In genomic region chr6:47781091-47781968, GRCm38 (mm10) we compare ENCODE assay signal across 8 mouse cellular contexts. TPM values are rescaled to one million over a fixed set of nuclear protein-coding genes. Genes with fewer than 3 reads are reported as not detected.
DNase-seq lines count a peak whose midpoint lies in the region; ATAC-seq and TF ChIP-seq lines count a peak whose summit lies in the region.

No protein-coding gene starts in this region.

- no peaks in the 10 kb centered on the region for H3K36me3 ChIP-seq in lung, embryonic 14.5 days (ENCODE audit: insufficient read depth)
- no peaks in the 10 kb centered on the region for H3K36me3 ChIP-seq in neural tube, embryonic 15.5 days

- H3K9ac ChIP-seq in lung, embryonic 14.5 days: peak overlapping the region; percentile 52
- peak overlapping the region; percentile 51 for H3K9ac ChIP-seq in neural tube, embryonic 15.5 days (replicated peaks)

- under 1% methylated on average over 21 of the region's 21 CpGs for WGBS in lung, embryonic 14.5 days
- under 1% methylated on average over 21 of the region's 21 CpGs for WGBS in neural tube, embryonic 15.5 days

- no peaks in the 10 kb centered on the region for H3K27me3 ChIP-seq in lung, embryonic 14.5 days (ENCODE audit: insufficient read depth, low read length)
- H3K27me3 ChIP-seq in neural tube, embryonic 15.5 days (replicated peaks): no peaks in the 10 kb centered on the region

- no peaks in the 10 kb centered on the region for H3K9me3 ChIP-seq in lung, embryonic 14.5 days (ENCODE audit: low read depth, low read length)
- H3K9me3 ChIP-seq in neural tube, embryonic 15.5 days (replicated peaks): no peaks in the 10 kb centered on the region

- ATAC-seq in lung, embryonic 14.5 days (ENCODE audit: insufficient read depth): peak; percentile 67
- ATAC-seq in neural tube, embryonic 15.5 days (ENCODE audit: low FRiP score): peak; percentile 69

- no peaks in the 10 kb centered on the region; the same call in 1 of the 2 replicates for H3K4me1 ChIP-seq in lung, embryonic 14.5 days (ENCODE audit: insufficient read depth)
- H3K4me1 ChIP-seq in neural tube, embryonic 15.5 days: peaks cover 13% of the 10 kb centered on the region; the same call in 1 of the 2 replicates

- peak; percentile 92 for DNase-seq in A20 (ENCODE audit: low read depth, low spot score)
- peak; percentile 85 for DNase-seq in ES-CJ7 (ENCODE audit: low read depth, low spot score)
- DNase-seq in cerebellum, postnatal 25 days: peak; percentile 38 to 46
- peak; percentile 85 for DNase-seq in heart, adult 8-10 months (ENCODE audit: low spot score)
- DNase-seq in kidney, adult 8-10 months: peak; percentile 39 to 75
- peak; percentile 84 for DNase-seq in lung, embryonic 14.5 days
- no peak for DNase-seq in urinary bladder, postnatal 36 days (ENCODE audit: low spot score in 2 of 2)

- peak overlapping the region; percentile 63 for H3K4me2 ChIP-seq in lung, embryonic 14.5 days
- peak overlapping the region; percentile 55 for H3K4me2 ChIP-seq in neural tube, embryonic 15.5 days

- H3K4me3 ChIP-seq in lung, embryonic 14.5 days (ENCODE audit: low read depth, low read length): peak overlapping the region; percentile 41
- peak overlapping the region; percentile 51 for H3K4me3 ChIP-seq in neural tube, embryonic 15.5 days (replicated peaks)

- TF ChIP-seq CTCF in lung, embryonic 14.5 days (IDR thresholded peaks at IDR 0.05; ENCODE audit: low read depth): no peak

- peak overlapping the region; percentile 68 for H3K27ac ChIP-seq in lung, embryonic 14.5 days (ENCODE audit: low read depth)
- peak overlapping the region; percentile 82 for H3K27ac ChIP-seq in neural tube, embryonic 15.5 days (replicated peaks)

RNA-seq across cellular contexts. Expression of gene Pdia4, which starts 31.9 kb away (rescaled TPM):
- total RNA-seq in heart, adult 8-10 months (2022): 10 to 100 TPM; 35.8 to 45.8 (median 38.8) TPM
- 372 and 376 TPM in 2 replicates for polyA plus RNA-seq in lung, embryonic 14.5 days (2014; fragmentation: Nextera tagmentation; extraction: Ambion mirVana)
- 147 and 177 TPM in 2 replicates for polyA plus RNA-seq in neural tube, embryonic 15.5 days (2015; fragmentation: Nextera tagmentation; extraction: Ambion mirVana)

RNA-seq across cellular contexts. Expression of gene Zfp786, which starts 49.3 kb away (rescaled TPM):
- total RNA-seq in heart, adult 8-10 months (2022): 1 to 10 TPM in 3 of 4 experiments, under 1 TPM in 1; 0.97 to 1.3 (median 1.1) TPM
- 4.3 and 5.4 TPM in 2 replicates for polyA plus RNA-seq in lung, embryonic 14.5 days (2014; fragmentation: Nextera tagmentation; extraction: Ambion mirVana)
- polyA plus RNA-seq in neural tube, embryonic 15.5 days (2015; fragmentation: Nextera tagmentation; extraction: Ambion mirVana): 14.4 and 16.4 TPM in 2 replicates

RNA-seq across cellular contexts. Expression of gene Zfp398, which starts 54.1 kb away (rescaled TPM):
- total RNA-seq in heart, adult 8-10 months (2022): 1 to 10 TPM; 5.9 to 8.4 (median 6.9) TPM
- polyA plus RNA-seq in lung, embryonic 14.5 days (2014; fragmentation: Nextera tagmentation; extraction: Ambion mirVana): 8.8 and 10.6 TPM in 2 replicates
- 17.3 and 17.4 TPM in 2 replicates for polyA plus RNA-seq in neural tube, embryonic 15.5 days (2015; fragmentation: Nextera tagmentation; extraction: Ambion mirVana)

Comparison
In these comparisons a context has a peak if more than half of its experiments do, and no peak if none do; other contexts are left out.
1. DNase-seq: peak in A20 (single experiment), ES-CJ7 (single experiment), cerebellum, postnatal 25 days (2 of 2), heart, adult 8-10 months (single experiment), kidney, adult 8-10 months (2 of 2) and lung, embryonic 14.5 days (single experiment); none in urinary bladder, postnatal 36 days (0 of 2).